Mouse (Mus musculus) kidney, postnatal 4 days (tissue): Measurements from ENCODE around the gene Oasl1.
"Not testable (repeated sequence)": the region's sequence is repeated elsewhere in the genome, so short reads cannot be mapped to it uniquely, and the experiment has no call there.

Experiments used
- DNase-seq, 2 experiments: peaks; one replicate each; pipeline ENCODE4 v3.0.0; 2021; ENCODE audit warnings: mixed read lengths in 2 of 2

Gene Oasl1

DNA sequence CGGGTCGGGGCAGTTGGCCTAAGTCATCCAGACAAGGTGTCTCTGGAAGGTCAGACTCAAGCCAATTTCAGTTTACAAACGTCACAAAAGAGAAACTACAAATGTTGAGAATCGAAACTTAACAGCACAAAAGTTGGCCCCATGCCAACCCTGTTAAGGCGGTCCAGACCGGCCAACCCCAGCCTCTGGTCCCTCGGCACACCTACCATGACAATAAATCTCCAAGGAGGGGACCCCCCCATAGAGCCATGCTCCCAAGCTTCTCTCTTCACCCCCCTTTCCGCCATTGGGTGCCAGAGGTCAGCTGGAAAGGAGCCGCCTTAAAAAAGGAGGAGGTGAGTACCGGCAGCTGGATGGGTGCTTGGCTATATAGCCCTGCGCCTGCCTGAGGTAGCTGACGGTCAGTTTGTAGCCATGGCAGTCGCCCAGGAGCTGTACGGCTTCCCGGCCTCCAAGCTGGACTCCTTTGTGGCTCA is at the start of gene Oasl1:
Gene Oasl1 (plus strand): TSS at position 243 of the 476 bp plus-strand sequence.
- DNase-seq = peak; percentile 71 to 79

- peak; percentile 57 to 61 for DNase-seq
Observed at GRCm38 (mm10) chr5:114875858-114876257, 47.2 kb upstream of the Oasl1 start.

DNA sequence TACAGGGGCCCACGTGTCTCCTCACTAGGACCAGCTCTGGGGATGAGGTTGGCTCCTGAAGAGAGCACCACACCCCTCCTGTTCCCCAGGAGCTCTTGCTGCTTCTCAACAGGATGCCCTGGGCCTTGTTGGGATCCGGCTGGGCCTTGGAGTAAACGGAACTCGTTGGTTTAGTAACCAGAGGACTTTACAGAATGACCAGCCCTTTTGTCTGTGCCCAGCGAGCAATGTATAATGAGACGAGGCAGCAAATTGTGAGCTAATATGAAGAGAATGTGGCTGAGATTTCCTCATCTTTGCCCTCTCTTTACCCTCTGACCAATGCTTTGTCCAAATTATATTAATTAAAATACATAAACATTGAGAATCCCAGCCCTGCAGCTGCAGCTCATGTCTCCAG is 46.7 kb upstream of the Oasl1 start:
- no peak for DNase-seq

- no peak for DNase-seq
Observed at GRCm38 (mm10) chr5:114877487-114877886, 45.6 kb upstream of the Oasl1 start.

DNA sequence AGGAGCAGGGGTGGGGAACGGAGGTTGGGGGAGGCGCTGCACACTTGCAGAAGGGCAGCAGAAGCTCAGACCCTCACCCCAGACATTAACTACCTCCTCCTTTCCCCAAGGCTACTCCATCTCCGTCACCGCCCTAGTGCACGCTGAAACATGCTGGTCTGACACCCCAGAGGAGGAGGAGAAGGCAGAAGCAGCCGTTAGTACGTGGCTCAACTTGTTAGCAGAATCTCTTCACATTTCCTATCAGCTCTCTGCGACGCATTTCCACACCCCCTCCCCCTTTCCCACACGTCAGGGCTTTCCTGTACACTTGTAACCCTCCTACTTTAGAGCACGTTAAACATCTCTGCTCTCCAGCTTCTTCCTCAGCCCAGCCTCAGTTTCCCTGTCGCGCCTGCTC is 43.6 kb upstream of the Oasl1 start:
- no peak for DNase-seq

- not testable (repeated sequence) for DNase-seq
Observed at GRCm38 (mm10) chr5:114882319-114882718, 40.7 kb upstream of the Oasl1 start.

GRCm38 (mm10) chr5:114883022-114883421 is 40.0 kb upstream of the Oasl1 start:
- no peak for DNase-seq

DNA sequence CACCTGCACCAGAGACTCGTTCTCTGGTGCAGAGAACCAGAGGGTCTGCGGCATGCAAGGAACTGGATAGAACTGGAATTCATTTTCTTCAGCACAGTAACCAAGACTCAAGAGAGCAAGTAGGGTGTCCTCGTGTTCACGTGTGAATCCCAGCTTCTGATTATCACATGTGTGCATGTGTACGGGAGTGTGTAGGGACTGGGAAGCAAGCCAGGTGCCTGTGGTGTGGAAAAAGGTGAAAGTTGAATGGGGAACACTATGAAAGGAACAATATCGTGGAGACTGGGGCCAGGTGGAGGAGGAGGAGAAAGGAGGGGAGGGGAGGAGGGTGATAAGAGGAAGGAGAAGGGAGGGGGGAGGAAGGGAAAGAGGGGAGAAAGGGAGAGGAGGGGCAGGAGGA is 36.2 kb upstream of the Oasl1 start:
- DNase-seq = no peak

DNA sequence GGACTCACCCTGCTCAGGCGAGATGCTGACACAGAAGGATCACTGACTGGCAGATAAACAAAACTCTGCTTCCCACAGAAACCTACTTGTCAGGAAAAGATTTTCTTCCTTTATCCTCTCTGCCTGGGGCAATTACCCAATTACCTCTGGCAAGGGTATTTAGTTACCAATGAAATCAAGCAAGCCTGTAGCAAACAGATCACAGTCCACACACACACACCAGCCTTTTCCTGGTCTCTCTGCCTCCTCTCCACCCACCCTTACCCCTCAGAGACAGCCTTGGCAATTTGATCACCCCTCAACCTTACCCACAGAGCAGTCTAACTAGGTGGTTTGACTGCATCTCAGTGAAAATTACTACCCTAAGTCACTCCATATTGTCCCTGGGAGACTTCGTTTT is 34.0 kb upstream of the Oasl1 start:
- no peak for DNase-seq

GRCm38 (mm10) chr5:114895542-114895941 is 27.5 kb upstream of the Oasl1 start:
- DNase-seq = no peak

- DNase-seq = peak in 1 of 2 experiments; percentile 7
Observed at GRCm38 (mm10) chr5:114896688-114897373, 26.2 kb upstream of the Oasl1 start, which contains the start of gene Oasl2. Oasl2 (plus strand) TSS chr5:114896936.

DNA sequence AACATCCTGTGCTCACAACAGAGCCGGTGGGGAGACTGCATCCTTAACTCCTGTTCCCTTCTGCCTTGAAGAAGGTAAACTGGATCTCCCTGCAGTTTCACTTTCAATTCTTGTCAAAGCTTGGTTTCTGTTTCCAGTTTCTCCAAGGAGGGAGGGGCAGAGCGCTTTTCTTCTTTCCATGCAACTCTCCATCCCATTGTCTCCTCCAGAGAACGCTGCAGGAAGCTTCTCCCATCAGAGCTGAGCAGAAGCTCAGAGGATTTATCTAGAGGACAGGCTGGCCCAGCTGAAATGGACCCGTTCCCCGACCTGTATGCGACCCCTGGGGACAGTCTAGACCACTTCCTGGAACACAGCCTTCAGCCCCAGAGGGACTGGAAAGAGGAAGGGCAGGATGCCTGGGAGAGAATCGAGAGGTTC is 25.7 kb upstream of the Oasl1 start:
- peak; percentile 46 to 65 for DNase-seq

GRCm38 (mm10) chr5:114898857-114899256 is 24.2 kb upstream of the Oasl1 start:
- no peak for DNase-seq

- peak; percentile 74 to 78 for DNase-seq
Observed at GRCm38 (mm10) chr5:114902413-114902812, 20.6 kb upstream of the Oasl1 start.

DNA sequence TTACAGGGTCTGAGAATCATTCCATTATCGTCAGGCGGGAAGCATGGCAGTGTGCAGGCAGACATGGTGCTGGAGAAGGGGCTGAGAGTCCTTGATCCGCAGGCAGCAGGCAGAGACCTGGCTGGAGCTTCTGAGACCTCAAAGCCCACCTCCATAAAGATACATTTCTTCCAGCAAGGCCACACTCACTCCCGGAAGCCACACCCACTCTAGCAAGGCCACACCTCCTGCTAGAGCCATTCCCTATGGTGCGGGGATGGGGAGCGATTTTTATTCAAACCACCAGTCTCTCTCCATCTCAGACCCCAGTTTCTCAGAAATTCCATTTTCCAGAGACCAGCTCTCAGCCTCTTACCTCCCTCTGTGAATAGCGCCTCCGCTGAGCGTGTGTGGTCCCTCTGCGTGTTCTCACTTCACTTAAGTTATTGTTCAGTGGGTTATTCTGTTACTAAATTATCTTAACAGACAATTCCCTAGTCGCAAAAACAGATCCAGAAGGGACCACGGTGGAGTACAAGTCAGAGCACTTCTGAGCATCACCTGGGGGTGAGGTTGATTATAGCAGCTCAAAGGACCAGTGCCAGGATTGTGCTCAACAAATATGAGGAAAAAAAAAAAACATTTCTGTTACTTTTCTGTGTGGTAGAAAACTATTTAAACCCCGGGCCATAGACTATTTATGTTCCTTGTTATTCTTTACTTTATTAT is 14.3 kb upstream of the Oasl1 start:
- DNase-seq = peak in 1 of 2 experiments; percentile 15

- DNase-seq = no peak
Observed at GRCm38 (mm10) chr5:114913686-114914085, 9.4 kb upstream of the Oasl1 start.

- no peak for DNase-seq
Observed at GRCm38 (mm10) chr5:114914855-114915254, 8.2 kb upstream of the Oasl1 start.

DNA sequence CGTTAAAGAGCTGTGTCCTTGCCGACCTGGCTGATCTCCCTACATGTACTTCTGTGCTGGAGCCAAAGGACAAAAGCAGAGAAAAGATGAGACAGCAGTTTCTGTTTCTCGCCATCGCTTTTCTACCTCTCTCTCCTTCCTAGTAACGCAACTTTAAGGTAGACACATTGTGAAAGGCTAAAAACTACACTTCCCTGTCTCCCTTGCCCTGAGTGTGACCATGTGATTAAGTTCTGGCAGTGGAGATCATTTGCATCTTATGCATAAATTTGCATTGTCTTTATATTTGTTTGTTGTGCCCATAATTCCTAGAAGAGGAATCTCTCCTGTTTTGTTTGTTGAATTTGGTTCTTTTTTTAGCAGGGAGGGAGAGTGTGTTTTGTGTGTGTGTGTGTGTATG is 7.2 kb upstream of the Oasl1 start:
- no peak for DNase-seq

DNA sequence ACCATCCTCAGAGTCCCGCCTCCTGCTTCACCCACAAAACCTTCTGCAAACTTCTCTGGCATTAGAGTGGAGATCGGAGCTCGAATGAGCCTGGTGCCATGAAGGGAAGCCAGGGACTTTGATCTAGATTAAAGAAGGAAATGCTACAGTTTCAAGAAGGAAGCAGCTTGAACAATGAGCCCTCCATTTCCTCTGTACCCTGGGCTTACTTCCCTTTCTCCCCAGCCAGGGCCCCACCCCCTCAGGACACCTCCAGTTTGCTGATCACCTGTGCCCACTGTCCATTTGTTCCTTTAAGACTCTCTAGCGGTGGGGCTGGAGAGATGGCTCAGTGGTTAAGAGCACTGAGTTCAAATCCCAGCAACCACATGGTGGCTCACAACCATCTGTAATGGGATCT is 6.3 kb upstream of the Oasl1 start:
- DNase-seq = no peak

DNA sequence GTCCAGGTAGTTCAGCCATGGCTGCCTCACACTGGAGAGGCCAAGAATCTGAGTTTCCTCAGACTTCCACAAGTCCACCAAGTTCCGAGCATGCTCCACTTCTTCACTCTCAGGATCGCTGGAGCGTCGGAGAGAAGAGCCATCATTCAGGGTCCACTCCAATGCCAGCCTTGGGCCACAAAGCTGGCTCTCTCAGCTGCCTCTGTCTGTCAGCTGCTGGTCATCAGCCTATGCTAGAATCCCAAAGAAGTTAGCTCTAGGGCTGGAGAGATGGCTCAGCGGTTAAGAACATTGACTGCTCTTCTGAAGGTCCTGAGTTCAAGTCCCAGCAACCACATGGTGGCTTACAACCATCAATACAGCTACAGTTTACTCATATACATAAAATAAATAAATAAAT is 5.7 kb upstream of the Oasl1 start:
- not testable (repeated sequence) for DNase-seq

- DNase-seq = peak in 1 of 2 experiments; percentile 43
Observed at GRCm38 (mm10) chr5:114921551-114922365, 1.3 kb upstream of the Oasl1 start.

DNA sequence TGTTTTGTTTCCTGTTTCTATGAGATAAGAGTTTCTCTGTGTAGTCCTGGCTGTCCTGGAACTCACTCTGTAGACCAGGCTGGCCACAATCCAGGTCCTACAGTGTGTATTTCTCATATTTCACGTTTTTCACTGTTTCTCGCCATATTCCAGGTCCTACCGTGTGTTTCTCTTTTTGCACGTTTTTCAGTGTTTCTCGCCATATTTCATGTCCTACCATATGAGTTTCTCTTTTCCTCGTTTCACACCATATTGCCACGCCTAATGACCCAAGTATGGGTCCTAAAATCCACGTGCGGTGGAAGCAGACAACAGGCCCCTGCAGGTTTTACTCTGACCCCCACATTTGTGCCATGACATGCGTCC is 691 bp upstream of the Oasl1 start:
- DNase-seq = no peak

- no peak for DNase-seq
Observed at GRCm38 (mm10) chr5:114926153-114926684, 3.2 kb downstream of the Oasl1 start.
